Mouse (Mus musculus) hindbrain, embryonic 11.5 days (tissue): ENCODE data around the gene Iqcg. TPM values are rescaled to one million over a fixed set of nuclear protein-coding genes. Genes with fewer than 3 reads are reported as not detected.

ENCODE experiments used
- ATAC-seq: fragments of 200-750 bp; cut with Nextera tagmentation; 2 replicates; pipeline ENCODE4 v1.8.0; 2017; ENCODE audit warnings: mild to moderate bottlenecking, moderate TSS enrichment, moderate library complexity; ENCODE audit not compliant: low FRiP score
- DNase-seq: peaks from one replicate; pipeline ENCODE4 v3.0.0-alpha.2; 2015; ENCODE audit warnings: low spot score
- H3K27ac ChIP-seq: fragments of 300-500 bp; sonication (generic); 2 replicates; pipeline ENCODE4 v1.5.1; 2014; ENCODE audit warnings: mild to moderate bottlenecking, low read depth, low read length
- H3K27me3 ChIP-seq: fragments of 300-500 bp; sonication (generic); 2 replicates; pipeline ENCODE4 v1.6.1; 2014; ENCODE audit warnings: mild to moderate bottlenecking, low read length, moderate library complexity, mixed read lengths; ENCODE audit not compliant: control insufficient read depth, insufficient read depth
- H3K36me3 ChIP-seq: fragments of 300-500 bp; sonication (generic); 2 replicates; pipeline ENCODE4 v1.6.1; 2014; ENCODE audit warnings: mild to moderate bottlenecking, low read length, moderate library complexity, mixed read lengths; ENCODE audit not compliant: control insufficient read depth, insufficient read depth
- H3K4me1 ChIP-seq: fragments of 300-500 bp; sonication (generic); replicated peaks from 2 replicates; pipeline ENCODE4 v1.6.1; 2014; ENCODE audit warnings: low read length, mixed read lengths; ENCODE audit not compliant: control insufficient read depth, insufficient read depth
- H3K4me2 ChIP-seq: fragments of 300-500 bp; sonication (generic); replicated peaks from 2 replicates; pipeline ENCODE4 v1.6.1; 2014; ENCODE audit warnings: mild to moderate bottlenecking, low read depth, low read length
- H3K4me3 ChIP-seq: fragments of 300-500 bp; sonication (generic); 2 replicates; pipeline ENCODE4 v1.5.1; 2014; ENCODE audit warnings: low read depth, low read length
- H3K9ac ChIP-seq: fragments of 300-500 bp; sonication (generic); 2 replicates; pipeline ENCODE4 v1.6.1; 2014; ENCODE audit warnings: low read depth, low read length
- H3K9me3 ChIP-seq: fragments of 300-500 bp; sonication (generic); 2 replicates; pipeline ENCODE4 v1.6.1; 2016; ENCODE audit warnings: low read length; ENCODE audit not compliant: control insufficient read depth
- WGBS: fragments of 180-500 bp; shearing (Covaris S2); extraction: QIAGEN DNeasy Blood & Tissue Kit; methylation state at CpG from one replicate; pipeline ENCODE4 v1.1.7; 2014; 5-methylcytosine and 5-hydroxymethylcytosine counted together
- microRNA counts: library from miRNA; unstranded; fragments of <30 nt; microRNA quantifications from one replicate; lab custom pipeline; 2015
- polyA plus RNA-seq: library from polyadenylated mRNA; unstranded; fragments of >200 nt; fragmentation: Nextera tagmentation; extraction: Ambion mirVana; gene quantifications from 2 replicates; pipeline ENCODE4 v1.2.1, GENCODE M21; 2014

The Iqcg gene
- polyA plus RNA-seq, 1 experiment from 2014 or later = 7.7 TPM

GRCm38 (mm10) chr16:32992158-32992557 is 63.9 kb downstream of the Iqcg start:
- Histone ChIP-seq H3K4me1 (no peaks in the 10 kb centered on the region), H3K4me3 (no peak overlapping the region), H3K27ac (no peak overlapping the region), H3K27me3 (no peaks in the 10 kb centered on the region), H3K9me3 (no peaks in the 10 kb centered on the region), H3K9ac (no peak overlapping the region), H3K4me2 (no peak overlapping the region), H3K36me3 (peaks cover 5% of the 10 kb centered on the region)
- WGBS = 92% methylated on average over 5 of the region's 5 CpGs
- ATAC-seq (no peak), DNase-seq (no peak)

- no peak for DNase-seq
- WGBS = 96% methylated on average over 2 of the region's 2 CpGs
- Histone ChIP-seq H3K36me3 (peaks cover 7% of the 10 kb centered on the region; the same call in 1 of the 2 replicates), H3K9me3 (no peaks in the 10 kb centered on the region), H3K4me2 (no peak overlapping the region), H3K9ac (no peak overlapping the region), H3K27ac (no peak overlapping the region), H3K27me3 (no peaks in the 10 kb centered on the region), H3K4me1 (no peaks in the 10 kb centered on the region), H3K4me3 (no peak overlapping the region)
- no peak for ATAC-seq
Measured at GRCm38 (mm10) chr16:32984631-32985030, 71.4 kb downstream of the Iqcg start.

GRCm38 (mm10) chr16:32981405-32981804 is 74.6 kb downstream of the Iqcg start:
- no peak overlapping the region for H3K27ac ChIP-seq
- no peak overlapping the region for H3K4me2 ChIP-seq
- no peaks in the 10 kb centered on the region for H3K27me3 ChIP-seq
- ATAC-seq = no peak
- WGBS = 95% methylated on average over 4 of the region's 4 CpGs
- H3K9me3 ChIP-seq = no peaks in the 10 kb centered on the region
- no peaks in the 10 kb centered on the region for H3K4me1 ChIP-seq
- no peak for DNase-seq
- H3K9ac ChIP-seq = no peak overlapping the region
- H3K4me3 ChIP-seq = no peak overlapping the region
- peaks cover 7% of the 10 kb centered on the region; the same call in 1 of the 2 replicates for H3K36me3 ChIP-seq

GRCm38 (mm10) chr16:32980227-32980626 is 75.8 kb downstream of the Iqcg start:
- no peak for DNase-seq
- Histone ChIP-seq H3K9me3 (no peaks in the 10 kb centered on the region), H3K27me3 (no peaks in the 10 kb centered on the region), H3K4me1 (no peaks in the 10 kb centered on the region), H3K4me2 (no peak overlapping the region), H3K4me3 (no peak overlapping the region), H3K36me3 (peaks cover 7% of the 10 kb centered on the region; the same call in 1 of the 2 replicates), H3K9ac (no peak overlapping the region), H3K27ac (no peak overlapping the region)
- no peak for ATAC-seq
- 92% methylated on average over 1 of the region's 1 CpGs for WGBS

GRCm38 (mm10) chr16:32973047-32973446 is 83.0 kb downstream of the Iqcg start:
- Histone ChIP-seq H3K4me3 (no peak overlapping the region), H3K9me3 (no peaks in the 10 kb centered on the region), H3K27ac (no peak overlapping the region), H3K27me3 (no peaks in the 10 kb centered on the region), H3K9ac (no peak overlapping the region), H3K4me1 (no peaks in the 10 kb centered on the region), H3K36me3 (no peaks in the 10 kb centered on the region), H3K4me2 (no peak overlapping the region)
- WGBS = 95% methylated on average over 2 of the region's 2 CpGs
- DNase-seq (no peak), ATAC-seq (no peak)

GRCm38 (mm10) chr16:32972535-32972934 is 83.5 kb downstream of the Iqcg start:
- ATAC-seq (no peak), DNase-seq (no peak)
- 74% methylated on average over 5 of the region's 5 CpGs for WGBS
- no peaks in the 10 kb centered on the region for H3K27me3 ChIP-seq
- H3K27ac ChIP-seq = no peak overlapping the region
- H3K36me3 ChIP-seq = no peaks in the 10 kb centered on the region
- H3K4me2 ChIP-seq = no peak overlapping the region
- H3K9me3 ChIP-seq = no peaks in the 10 kb centered on the region
- H3K4me1 ChIP-seq = no peaks in the 10 kb centered on the region
- H3K4me3 ChIP-seq = no peak overlapping the region
- no peak overlapping the region for H3K9ac ChIP-seq

MicroRNAs encoded within 50 kb of the gene (microRNA counts, 519-probe panel; counts per million panel counts)
- microRNA mmu-miR-1947 (lab: Ali Mortazavi, UCI) = not detected

Other genes with a start within 250 kb of the Iqcg start
- gene Smbd1, start 245.7 kb downstream of the Iqcg start, polyA plus RNA-seq = not detected in 2 replicates
- gene Fyttd1, start 178.7 kb downstream of the Iqcg start, polyA plus RNA-seq = 137 and 141 TPM in 2 replicates
- 12.5 and 13.1 TPM in 2 replicates for gene Rubcn, start 178.5 kb downstream of the Iqcg start, polyA plus RNA-seq
- 36.8 and 54.2 TPM in 2 replicates for gene Lrch3, start 142.1 kb downstream of the Iqcg start, polyA plus RNA-seq
- 774 and 789 TPM in 2 replicates for gene Rpl35a, start 235 bp upstream of the Iqcg start, polyA plus RNA-seq
- 3.1 and 4.6 TPM in 2 replicates for gene Lmln, start 6.3 kb upstream of the Iqcg start, polyA plus RNA-seq
- 19.7 and 24.6 TPM in 2 replicates for gene Osbpl11, start 128.9 kb upstream of the Iqcg start, polyA plus RNA-seq
- gene Snx4, start 195.2 kb upstream of the Iqcg start, polyA plus RNA-seq = 77.2 and 87.4 TPM in 2 replicates